Mouse (Mus musculus) gastrocnemius, adult 18-20 months (tissue): ENCODE results near the gene Zer1. TPM values are rescaled to one million over a fixed set of nuclear protein-coding genes. Genes with fewer than 3 reads are reported as not detected.
"Not testable (repeated sequence)": the region's sequence is repeated elsewhere in the genome, so short reads cannot be mapped to it uniquely, and the experiment has no call there.

Experiments used
- DNase-seq: peaks from one replicate; pipeline ENCODE4 v3.0.0; 2021; ENCODE audit warnings: low spot score
- total RNA-seq, 2 experiments: library from RNA; stranded (reverse); gene quantifications; 2 replicates each; pipeline ENCODE4 v1.2.3; 2021

The Zer1 gene
- total RNA-seq, 2 experiments from 2014 or later, result 23.5 to 24.1 TPM

- DNase-seq, result no peak
Measured at GRCm38 (mm10) chr2:30078349-30078712, 46.1 kb downstream of the Zer1 start.

- DNase-seq, result peak; percentile 84
Measured at GRCm38 (mm10) chr2:30077502-30078348, 46.7 kb downstream of the Zer1 start, which contains the start of gene Pkn3. Gene Pkn3, plus strand, starts transcription at chr2:30077684.

- no peak for DNase-seq
Measured at GRCm38 (mm10) chr2:30076959-30077358, 47.4 kb downstream of the Zer1 start.

- no peak for DNase-seq
Measured at GRCm38 (mm10) chr2:30076439-30076838, 47.9 kb downstream of the Zer1 start.

GRCm38 (mm10) chr2:30075625-30076024, 48.8 kb downstream of the Zer1 start:
- DNase-seq, result no peak

- no peak for DNase-seq
Measured at GRCm38 (mm10) chr2:30073285-30073684, 51.1 kb downstream of the Zer1 start.

- no peak for DNase-seq
Measured at GRCm38 (mm10) chr2:30072875-30073274, 51.5 kb downstream of the Zer1 start.

- no peak for DNase-seq
Measured at GRCm38 (mm10) chr2:30067962-30068361, 56.4 kb downstream of the Zer1 start.

- no peak for DNase-seq
Measured at GRCm38 (mm10) chr2:30067031-30067888, 57.1 kb downstream of the Zer1 start.

- DNase-seq, result peak; percentile 94
Measured at GRCm38 (mm10) chr2:30066046-30066901, 58.1 kb downstream of the Zer1 start.

- DNase-seq, result no peak
Measured at GRCm38 (mm10) chr2:30064298-30064697, 60.1 kb downstream of the Zer1 start.

- DNase-seq, result no peak
Measured at GRCm38 (mm10) chr2:30063791-30064190, 60.6 kb downstream of the Zer1 start.

GRCm38 (mm10) chr2:30063235-30063634, 61.1 kb downstream of the Zer1 start:
- no peak for DNase-seq

- DNase-seq, result peak; percentile 62
Measured at GRCm38 (mm10) chr2:30062249-30063093, 61.9 kb downstream of the Zer1 start.

GRCm38 (mm10) chr2:30061215-30062166, 62.9 kb downstream of the Zer1 start:
- DNase-seq, result peak; percentile 16

GRCm38 (mm10) chr2:30058418-30058817, 66.0 kb downstream of the Zer1 start:
- no peak for DNase-seq

GRCm38 (mm10) chr2:30057223-30057904, 67.0 kb downstream of the Zer1 start, which contains the start of gene Set:
Gene Set, plus strand, starts transcription at chr2:30057378.
- DNase-seq, result no peak

- DNase-seq, result no peak
Measured at GRCm38 (mm10) chr2:30056736-30057135, 67.6 kb downstream of the Zer1 start.

GRCm38 (mm10) chr2:30055310-30055709, 69.1 kb downstream of the Zer1 start:
- not testable (repeated sequence) for DNase-seq
